Mouse (Mus musculus) layer of hippocampus, adult 8-10 months (tissue): ENCODE data around the gene Ctse. TPM values are rescaled to one million over a fixed set of nuclear protein-coding genes. Genes with fewer than 3 reads are reported as not detected.

Experiments used
- DNase-seq, 2 experiments: peaks; one replicate each; pipeline ENCODE4 v3.0.0; 2022; ENCODE audit warnings: low spot score in 2 of 2
- total RNA-seq, 4 experiments: library from RNA; stranded (reverse); gene quantifications; 2 replicates each; pipeline ENCODE4 v1.2.4; 2022

Ctse gene
- total RNA-seq, 4 experiments from 2014 or later, result 7.9 to 12.2 TPM; not detected in 2

GRCm38 (mm10) chr1:131699642-131700041, 61.5 kb downstream of the Ctse start:
- no peak for DNase-seq

- DNase-seq, result no peak
Measured at GRCm38 (mm10) chr1:131700447-131700846, 62.3 kb downstream of the Ctse start.

- DNase-seq, result no peak
Measured at GRCm38 (mm10) chr1:131701391-131701790, 63.3 kb downstream of the Ctse start.

- no peak for DNase-seq
Measured at GRCm38 (mm10) chr1:131702094-131702766, 64.1 kb downstream of the Ctse start.

- no peak for DNase-seq
Measured at GRCm38 (mm10) chr1:131703482-131703881, 65.4 kb downstream of the Ctse start.

GRCm38 (mm10) chr1:131708338-131708737, 70.2 kb downstream of the Ctse start:
- DNase-seq, result peak in 1 of 2 experiments; percentile 28

GRCm38 (mm10) chr1:131711518-131711917, 73.4 kb downstream of the Ctse start:
- DNase-seq, result no peak

GRCm38 (mm10) chr1:131712386-131712785, 74.3 kb downstream of the Ctse start:
- DNase-seq, result peak; percentile 73 to 89

GRCm38 (mm10) chr1:131714388-131715337, 76.6 kb downstream of the Ctse start:
- DNase-seq, result no peak

GRCm38 (mm10) chr1:131718952-131719694, 81.0 kb downstream of the Ctse start:
- no peak for DNase-seq

- no peak for DNase-seq
Measured at GRCm38 (mm10) chr1:131721989-131722388, 83.9 kb downstream of the Ctse start.

- no peak for DNase-seq
Measured at GRCm38 (mm10) chr1:131723549-131723948, 85.4 kb downstream of the Ctse start.

Other genes starting within 250 kb of the Ctse start
- 10 to 100 TPM; 79.8 to 92.2 (median 84.9) TPM for gene Srgap2, start 111.0 kb upstream of the Ctse start, total RNA-seq
- 1 to 10 TPM in 3 of 4 experiments, under 1 TPM in 1; 0.78 to 2.0 (median 1.4) TPM for gene Fam72a, start 110.4 kb upstream of the Ctse start, total RNA-seq
- under 1 TPM; 0.27 to 0.49 (median 0.40) TPM for gene Avpr1b, start 39.1 kb upstream of the Ctse start, total RNA-seq
- 10 to 100 TPM in 1 of 4 experiments, 1 to 10 TPM in 2, under 1 TPM in 1; 0.85 to 15.3 (median 5.2) TPM for gene Rab7b, start 50.4 kb downstream of the Ctse start, total RNA-seq
- gene Slc26a9, start 105.7 kb downstream of the Ctse start, total RNA-seq, result under 1 TPM; 0.07 to 0.31 (median 0.17) TPM
- 1 to 10 TPM; 2.2 to 3.7 (median 2.8) TPM for gene Pm20d1, start 159.1 kb downstream of the Ctse start, total RNA-seq
- 10 to 100 TPM; 66.7 to 71.1 (median 68.5) TPM for gene Slc41a1, start 189.2 kb downstream of the Ctse start, total RNA-seq
- 10 to 100 TPM in 2 of 4 experiments, 1 to 10 TPM in 2; 5.9 to 11.1 (median 9.3) TPM for gene Rab29, start 228.9 kb downstream of the Ctse start, total RNA-seq